ENCODE assay signal across 9 mouse cellular contexts in the genomic region with DNA sequence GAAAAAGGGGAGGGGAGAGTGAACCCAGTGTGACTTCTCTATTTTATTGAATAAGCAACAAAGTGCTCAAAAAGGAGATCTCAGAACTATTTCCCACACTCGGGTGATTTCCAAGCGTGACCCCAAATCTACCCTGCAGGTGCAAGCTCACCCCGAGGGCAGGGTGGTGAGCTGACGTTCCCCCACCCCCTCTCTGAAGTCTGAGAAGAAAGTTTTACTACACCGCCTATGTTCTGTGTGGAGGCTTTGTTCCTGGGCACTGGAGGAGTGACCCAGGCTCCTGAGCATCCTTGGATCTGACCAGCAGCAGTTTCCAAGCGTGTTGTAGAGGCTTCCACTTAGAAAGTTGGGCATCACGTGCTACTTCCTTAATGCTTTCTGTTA. TPM values are rescaled to one million over a fixed set of nuclear protein-coding genes. Genes with fewer than 3 reads are reported as not detected.
DNase-seq lines count a peak whose midpoint lies in the region; ATAC-seq and TF ChIP-seq lines count a peak whose summit lies in the region.
"Had no signal": no experiment of that assay in that cellular context is flagged by ENCODE, and none has a peak within 500 bp of the region (broad histone marks: within the 10 kb centered on the region; RNA-seq: fewer than 3 reads in every experiment).

No protein-coding gene starts in this region.

- no peak for TF ChIP-seq CTCF in lung, postnatal 0 days (IDR thresholded peaks at IDR 0.05)

- H3K4me3 ChIP-seq in lung, postnatal 0 days (ENCODE audit: low read depth, low read length): peak overlapping the region; percentile 41; the same call in 1 of the 2 replicates
- peak overlapping the region; percentile 65 for H3K4me3 ChIP-seq in forebrain, embryonic 15.5 days
- peak overlapping the region; percentile 41 for H3K4me3 ChIP-seq in liver, embryonic 16.5 days (ENCODE audit: low read depth, low read length)
- H3K4me3 ChIP-seq: erythroblast, embryonic 14.5 days had no signal

- H3K9ac ChIP-seq in lung, postnatal 0 days (replicated peaks; ENCODE audit: low read depth): no peak overlapping the region
- peak overlapping the region; percentile 84 for H3K9ac ChIP-seq in forebrain, embryonic 15.5 days (replicated peaks)
- no peak overlapping the region for H3K9ac ChIP-seq in liver, embryonic 16.5 days (ENCODE audit: low read depth, low read length)

- H3K27me3 ChIP-seq in lung, postnatal 0 days (replicated peaks; ENCODE audit: insufficient read depth, low read length): no peaks in the 10 kb centered on the region
- H3K27me3 ChIP-seq in forebrain, embryonic 15.5 days: no peaks in the 10 kb centered on the region
- H3K27me3 ChIP-seq in liver, embryonic 16.5 days (ENCODE audit: control insufficient read depth, insufficient read depth, low read depth, low read length): peaks cover 32% of the 10 kb centered on the region

- H3K4me1 ChIP-seq in lung, postnatal 0 days (ENCODE audit: insufficient read depth, low read depth, low read length): peaks cover 3% of the 10 kb centered on the region; the same call in 1 of the 2 replicates
- H3K4me1 ChIP-seq in forebrain, embryonic 15.5 days: peaks cover 16% of the 10 kb centered on the region
- no peaks in the 10 kb centered on the region for H3K4me1 ChIP-seq in liver, embryonic 16.5 days (ENCODE audit: control insufficient read depth, low read depth, low read length)

- no peak overlapping the region for H3K27ac ChIP-seq in lung, postnatal 0 days (ENCODE audit: low read length)
- H3K27ac ChIP-seq in forebrain, embryonic 15.5 days (replicated peaks): 0 out of 2 replicates have a peak overlapping the region, but pooled peaks have one; percentile 31
- H3K27ac ChIP-seq in liver, embryonic 16.5 days (ENCODE audit: low read length): no peak overlapping the region

- H3K9me3 ChIP-seq in lung, postnatal 0 days (ENCODE audit: low read length): no peaks in the 10 kb centered on the region
- H3K9me3 ChIP-seq in forebrain, embryonic 15.5 days: no peaks in the 10 kb centered on the region
- no peaks in the 10 kb centered on the region for H3K9me3 ChIP-seq in liver, embryonic 16.5 days (replicated peaks; ENCODE audit: control insufficient read depth, low read length)

- DNase-seq in lung, postnatal 0 days (ENCODE audit: low spot score): no peak
- DNase-seq in lung, postnatal 10 days: no peak
- peak; percentile 60 for DNase-seq in thymus, postnatal 10 days (ENCODE audit: low spot score in 2 of 2)
- no peak for DNase-seq in testis, postnatal 14 days (ENCODE audit: low spot score)
- DNase-seq in urinary bladder, adult 18-20 months (ENCODE audit: low spot score in 2 of 2): no peak
- DNase-seq in right cerebral cortex, postnatal 4 days: no peak

- H3K36me3 ChIP-seq in lung, postnatal 0 days (ENCODE audit: insufficient read depth, low read length): no peaks in the 10 kb centered on the region
- H3K36me3 ChIP-seq in forebrain, embryonic 15.5 days: no peaks in the 10 kb centered on the region
- H3K36me3 ChIP-seq in liver, embryonic 16.5 days (ENCODE audit: control insufficient read depth, insufficient read depth): no peaks in the 10 kb centered on the region

- 28% methylated on average over 7 of the region's 7 CpGs for WGBS in lung, postnatal 0 days
- 15% methylated on average over 7 of the region's 7 CpGs for WGBS in forebrain, embryonic 15.5 days
- 21% methylated on average over 7 of the region's 7 CpGs for WGBS in liver, embryonic 16.5 days (ENCODE audit: insufficient replicate concordance)

- no peak for ATAC-seq in lung, postnatal 0 days
- ATAC-seq in forebrain, embryonic 15.5 days (replicated peaks): peak; percentile 30; the same call in 1 of the 2 replicates
- no peak for ATAC-seq in liver, embryonic 16.5 days (ENCODE audit: low read depth)

- peak overlapping the region; percentile 67; the same call in 1 of the 2 replicates for H3K4me2 ChIP-seq in lung, postnatal 0 days (replicated peaks; ENCODE audit: low read depth, low read length)
- peak overlapping the region; percentile 94 for H3K4me2 ChIP-seq in forebrain, embryonic 15.5 days (replicated peaks)
- H3K4me2 ChIP-seq in liver, embryonic 16.5 days (ENCODE audit: low read depth, low read length): no peak overlapping the region

- no peak for TF ChIP-seq EP300 in lung, postnatal 0 days (IDR thresholded peaks at IDR 0.05)

RNA-seq across cellular contexts. Expression of a gene that starts 0.5 kb away (rescaled TPM):
- polyA plus RNA-seq in lung, postnatal 0 days (2015; fragmentation: Nextera tagmentation; extraction: Ambion mirVana): 0.26 and 0.32 TPM in 2 replicates
- 5.3 and 5.6 TPM in 2 replicates for polyA plus RNA-seq in forebrain, embryonic 15.5 days (2015; fragmentation: Nextera tagmentation; extraction: Ambion mirVana)
- polyA plus RNA-seq in liver, embryonic 16.5 days (2015; fragmentation: Nextera tagmentation; extraction: Ambion mirVana): not detected in 2 replicates
- polyA plus RNA-seq: erythroblast, embryonic 14.5 days had no signal

RNA-seq across cellular contexts. Expression of a gene that starts 48.6 kb away (rescaled TPM):
- 40.7 and 47.8 TPM in 2 replicates for polyA plus RNA-seq in lung, postnatal 0 days (2015; fragmentation: Nextera tagmentation; extraction: Ambion mirVana)
- 61.2 and 62.6 TPM in 2 replicates for polyA plus RNA-seq in forebrain, embryonic 15.5 days (2015; fragmentation: Nextera tagmentation; extraction: Ambion mirVana)
- polyA plus RNA-seq in liver, embryonic 16.5 days (2015; fragmentation: Nextera tagmentation; extraction: Ambion mirVana): 11.2 and 11.3 TPM in 2 replicates

RNA-seq across cellular contexts. Expression of a gene that starts 55.9 kb away (rescaled TPM):
- 0.61 and 0.73 TPM in 2 replicates for polyA plus RNA-seq in lung, postnatal 0 days (2015; fragmentation: Nextera tagmentation; extraction: Ambion mirVana)
- 0.15 TPM in 1 of 2 replicates, not detected in the other for polyA plus RNA-seq in forebrain, embryonic 15.5 days (2015; fragmentation: Nextera tagmentation; extraction: Ambion mirVana)
- 0.07 TPM in 1 of 2 replicates, not detected in the other for polyA plus RNA-seq in liver, embryonic 16.5 days (2015; fragmentation: Nextera tagmentation; extraction: Ambion mirVana)
- polyA plus RNA-seq: erythroblast, embryonic 14.5 days had no signal

Comparison
In these comparisons a context has a peak if more than half of its experiments do, and no peak if none do; other contexts are left out.
1. DNase-seq: peak in thymus, postnatal 10 days (2 of 2); none in lung, postnatal 0 days (single experiment), lung, postnatal 10 days (single experiment), testis, postnatal 14 days (single experiment), urinary bladder, adult 18-20 months (0 of 2) and right cerebral cortex, postnatal 4 days (single experiment).
2. Peak in every context shown above with its lines, with median percentiles within 50 percentile points of each other: H3K4me3 ChIP-seq.